Mouse (Mus musculus): ENCODE measurements around the gene Clrn2. TPM values are rescaled to one million over a fixed set of nuclear protein-coding genes. Genes with fewer than 3 reads are reported as not detected.

Gene Clrn2
- not detected for polyA plus RNA-seq (2012; fragmentation: generic; extraction: Trizol)

DNA sequence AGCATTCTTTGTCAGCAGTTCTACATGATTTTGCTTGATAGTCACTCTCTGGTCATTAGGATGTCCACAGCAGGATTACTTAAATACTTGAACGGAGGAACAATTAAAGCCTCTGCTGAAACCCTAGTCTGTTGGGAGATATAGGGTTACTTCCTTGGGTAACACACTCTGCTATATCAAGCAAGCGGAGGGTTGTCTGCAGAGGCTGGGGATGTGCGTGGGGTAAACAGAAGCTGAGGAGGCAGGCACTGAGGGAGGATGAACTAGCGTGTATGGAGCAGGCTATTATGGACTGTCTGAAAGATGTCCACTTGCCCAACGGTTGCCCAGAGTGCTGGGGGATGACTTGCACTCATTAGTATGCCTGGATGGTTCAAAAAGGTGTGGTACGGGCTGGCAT lies at the start of gene Clrn2:
Clrn2 (plus strand) TSS at position 301 of the 400 bp plus-strand sequence.
- TF ChIP-seq TCF3 (IDR thresholded peaks at IDR 0.05; ENCODE audit: insufficient read length, low read depth) (no peak), MYOG (IDR thresholded peaks at IDR 0.05; ENCODE audit: control insufficient read depth in 1 of 3, insufficient read depth in 1 of 3, insufficient read length in 2 of 3, low read depth in 2 of 3) (no peak), E2F4 (IDR thresholded peaks at IDR 0.05; ENCODE audit: insufficient read depth) (no peak), MYOD1 (IDR thresholded peaks at IDR 0.05; ENCODE audit: control insufficient read depth in 1 of 3, insufficient read length in 2 of 3, low read depth in 2 of 3) (no peak), MAX (IDR thresholded peaks at IDR 0.05; ENCODE audit: low read depth) (no peak), TCF12 (IDR thresholded peaks at IDR 0.05; ENCODE audit: insufficient read depth, poor library complexity, severe bottlenecking) (no peak), SRF (IDR thresholded peaks at IDR 0.05; ENCODE audit: control insufficient read depth, insufficient read length, low read depth) (no peak)

DNA sequence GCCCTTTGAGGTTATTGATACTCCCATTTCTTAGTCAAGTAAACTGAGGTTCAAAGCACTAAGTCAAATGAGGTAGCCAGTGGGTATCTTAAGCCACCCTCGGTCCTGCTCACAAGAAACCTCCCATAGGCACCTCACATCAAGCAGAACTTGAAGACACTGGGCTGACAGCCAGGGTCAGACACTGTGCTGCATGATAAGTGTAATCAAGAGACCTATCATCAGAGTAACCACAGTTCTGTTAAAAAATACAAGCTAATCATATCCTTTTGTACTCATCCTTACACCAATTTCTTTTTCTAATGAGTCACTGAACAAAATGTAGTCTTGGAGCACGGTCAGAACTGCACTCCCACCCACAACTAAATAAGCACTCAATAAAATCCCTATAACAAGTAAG lies 47.4 kb upstream of the Clrn2 start:
- TF ChIP-seq CEBPB (IDR thresholded peaks at IDR 0.05; ENCODE audit: insufficient read depth, poor library complexity, severe bottlenecking) (no peak), E2F4 (IDR thresholded peaks at IDR 0.05; ENCODE audit: insufficient read depth) (no peak), REST (IDR thresholded peaks at IDR 0.05; ENCODE audit: insufficient read depth, insufficient read length) (no peak), MYOD1 (IDR thresholded peaks at IDR 0.05; ENCODE audit: control insufficient read depth in 1 of 3, insufficient read length in 2 of 3, low read depth in 2 of 3) (no peak), TCF12 (IDR thresholded peaks at IDR 0.05; ENCODE audit: insufficient read depth, poor library complexity, severe bottlenecking) (no peak), MAX (IDR thresholded peaks at IDR 0.05; ENCODE audit: low read depth) (no peak), SRF (IDR thresholded peaks at IDR 0.05; ENCODE audit: control insufficient read depth, insufficient read length, low read depth) (no peak), POLR2A (IDR thresholded peaks at IDR 0.05; ENCODE audit: insufficient read length, low read depth) (no peak), POLR2AphosphoS2 (IDR thresholded peaks at IDR 0.05; ENCODE audit: insufficient read length, low read depth) (no peak), MYOG (IDR thresholded peaks at IDR 0.05; ENCODE audit: control insufficient read depth in 1 of 3, insufficient read depth in 1 of 3, insufficient read length in 2 of 3, low read depth in 2 of 3) (no peak), USF1 (IDR thresholded peaks at IDR 0.05; ENCODE audit: low read depth) (no peak), TCF3 (IDR thresholded peaks at IDR 0.05; ENCODE audit: insufficient read length, low read depth) (no peak)
- H3K79me2 ChIP-seq (ENCODE audit: control insufficient read depth, insufficient read depth) = no peaks in the 10 kb centered on the region
- no peak overlapping the region for H3K4me3 ChIP-seq
- no peak overlapping the region for H3ac ChIP-seq (ENCODE audit: control insufficient read depth, insufficient read length)
- H3K27me3 ChIP-seq (ENCODE audit: control insufficient read depth, insufficient read depth, insufficient read length) = peaks cover 5% of the 10 kb centered on the region
- H3K36me3 ChIP-seq (ENCODE audit: control insufficient read depth, insufficient read depth) = no peaks in the 10 kb centered on the region
- H3K4me2 ChIP-seq (ENCODE audit: low read depth) = no peak overlapping the region

More for the DNA sequence above, at the start of gene Clrn2:
- Histone ChIP-seq H3K4me2 (ENCODE audit: low read depth) (peak within 1 kb of the TSS; percentile 26), H3K27me3 (ENCODE audit: control insufficient read depth, insufficient read depth, insufficient read length) (no peaks in the 10 kb centered on the region), H3K36me3 (ENCODE audit: control insufficient read depth, insufficient read depth) (no peaks in the 10 kb centered on the region), H3K79me2 (ENCODE audit: control insufficient read depth, insufficient read depth) (no peaks in the 10 kb centered on the region), H3K4me3 (no peak within 1 kb of the TSS), H3ac (ENCODE audit: control insufficient read depth, insufficient read length) (no peak within 1 kb of the TSS)

DNA sequence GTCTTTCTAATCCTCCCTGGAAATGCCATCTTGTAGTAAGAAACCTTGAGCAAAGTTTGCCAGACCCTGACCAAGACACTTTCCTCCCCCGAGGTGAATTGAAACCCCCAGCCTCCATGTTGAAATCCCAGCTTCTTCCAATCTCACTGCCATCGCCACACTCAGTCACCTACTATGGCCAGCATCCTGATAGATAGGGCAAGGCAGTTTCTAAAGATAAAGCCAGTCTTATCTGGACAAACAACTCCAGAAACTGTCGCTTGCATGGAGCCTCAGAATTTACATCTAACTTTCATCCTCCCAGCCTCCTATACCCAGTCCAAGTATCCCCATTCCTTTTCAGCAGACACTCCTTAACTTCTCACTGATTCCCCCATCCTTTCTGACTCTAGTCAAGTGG lies 37.1 kb upstream of the Clrn2 start:
- H3ac ChIP-seq (ENCODE audit: control insufficient read depth, insufficient read length) = no peak overlapping the region
- H3K36me3 ChIP-seq (ENCODE audit: control insufficient read depth, insufficient read depth) = no peaks in the 10 kb centered on the region
- H3K27me3 ChIP-seq (ENCODE audit: control insufficient read depth, insufficient read depth, insufficient read length) = no peaks in the 10 kb centered on the region
- H3K4me3 ChIP-seq = no peak overlapping the region
- H3K4me2 ChIP-seq (ENCODE audit: low read depth) = no peak overlapping the region
- H3K79me2 ChIP-seq (ENCODE audit: control insufficient read depth, insufficient read depth) = no peaks in the 10 kb centered on the region
- TF ChIP-seq REST (IDR thresholded peaks at IDR 0.05; ENCODE audit: insufficient read depth, insufficient read length) (no peak), USF1 (IDR thresholded peaks at IDR 0.05; ENCODE audit: low read depth) (no peak), E2F4 (IDR thresholded peaks at IDR 0.05; ENCODE audit: insufficient read depth) (no peak), TCF3 (IDR thresholded peaks at IDR 0.05; ENCODE audit: insufficient read length, low read depth) (no peak), POLR2AphosphoS2 (IDR thresholded peaks at IDR 0.05; ENCODE audit: insufficient read length, low read depth) (no peak), CEBPB (IDR thresholded peaks at IDR 0.05; ENCODE audit: insufficient read depth, poor library complexity, severe bottlenecking) (no peak), MYOG (IDR thresholded peaks at IDR 0.05; ENCODE audit: control insufficient read depth in 1 of 3, insufficient read depth in 1 of 3, insufficient read length in 2 of 3, low read depth in 2 of 3) (no peak), MYOD1 (IDR thresholded peaks at IDR 0.05; ENCODE audit: control insufficient read depth in 1 of 3, insufficient read length in 2 of 3, low read depth in 2 of 3) (no peak), SRF (IDR thresholded peaks at IDR 0.05; ENCODE audit: control insufficient read depth, insufficient read length, low read depth) (no peak), TCF12 (IDR thresholded peaks at IDR 0.05; ENCODE audit: insufficient read depth, poor library complexity, severe bottlenecking) (no peak), MAX (IDR thresholded peaks at IDR 0.05; ENCODE audit: low read depth) (no peak), POLR2A (IDR thresholded peaks at IDR 0.05; ENCODE audit: insufficient read length, low read depth) (no peak)

DNA sequence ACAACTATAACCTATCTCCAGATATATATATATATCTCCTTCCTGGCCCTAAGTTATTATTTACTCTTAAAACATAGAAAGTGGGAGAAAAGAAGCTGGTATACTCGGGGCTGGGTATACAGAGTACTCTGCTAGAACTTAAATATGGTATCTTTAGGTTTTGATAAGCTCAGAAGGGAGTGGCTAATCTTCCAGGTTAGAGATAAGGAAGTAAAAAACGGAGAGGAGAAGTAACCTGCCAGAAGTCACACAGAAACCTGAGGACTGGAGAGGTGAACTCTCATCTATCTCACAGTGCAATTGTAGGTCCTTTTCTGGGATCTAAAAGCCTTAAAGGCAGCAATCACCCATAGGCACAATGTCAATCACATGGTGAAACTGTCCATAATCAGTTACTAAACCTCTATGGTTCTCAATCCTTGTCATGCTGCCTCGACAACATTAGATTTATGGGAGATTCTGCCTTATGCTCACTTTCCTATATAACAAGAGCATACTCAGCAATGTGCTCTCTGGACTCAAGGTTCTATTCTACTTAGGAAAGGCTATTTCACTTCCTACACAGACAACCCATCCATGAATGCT lies 35.6 kb upstream of the Clrn2 start:
- no peak overlapping the region for H3K4me2 ChIP-seq (ENCODE audit: low read depth)
- no peaks in the 10 kb centered on the region for H3K36me3 ChIP-seq (ENCODE audit: control insufficient read depth, insufficient read depth)
- no peak overlapping the region for H3ac ChIP-seq (ENCODE audit: control insufficient read depth, insufficient read length)
- H3K27me3 ChIP-seq (ENCODE audit: control insufficient read depth, insufficient read depth, insufficient read length) = no peaks in the 10 kb centered on the region
- H3K79me2 ChIP-seq (ENCODE audit: control insufficient read depth, insufficient read depth) = no peaks in the 10 kb centered on the region
- TF ChIP-seq POLR2AphosphoS2 (IDR thresholded peaks at IDR 0.05; ENCODE audit: insufficient read length, low read depth) (no peak), REST (IDR thresholded peaks at IDR 0.05; ENCODE audit: insufficient read depth, insufficient read length) (no peak), POLR2A (IDR thresholded peaks at IDR 0.05; ENCODE audit: insufficient read length, low read depth) (no peak), USF1 (IDR thresholded peaks at IDR 0.05; ENCODE audit: low read depth) (no peak), SRF (IDR thresholded peaks at IDR 0.05; ENCODE audit: control insufficient read depth, insufficient read length, low read depth) (no peak)
- H3K4me3 ChIP-seq = no peak overlapping the region

Data from myocyte (in vitro differentiated cells).